Mouse (Mus musculus) macrophage (primary cell): ENCODE results near the gene Plscr3. TPM values are rescaled to one million over a fixed set of nuclear protein-coding genes. Genes with fewer than 3 reads are reported as not detected.
A peak's percentile ranks its signal among the peaks of the same experiment; 100 is the strongest.

Experiments used
- H3K27ac ChIP-seq: fragments of 350-480 bp; formaldehyde crosslinking; 2 replicates; pipeline ENCODE4 v1.9.0; 2021
- H3K36me3 ChIP-seq: fragments of 350-480 bp; formaldehyde crosslinking; 2 replicates; pipeline ENCODE4 v1.9.0; 2021; ENCODE audit errors: inconsistent target
- H3K4me3 ChIP-seq: fragments of 350-480 bp; formaldehyde crosslinking; 2 replicates; pipeline ENCODE4 v1.9.0; 2021; ENCODE audit errors: inconsistent target
- H3K79me2 ChIP-seq: fragments of 350-480 bp; formaldehyde crosslinking; 2 replicates; pipeline ENCODE4 v1.9.0; 2021; ENCODE audit errors: inconsistent target
- WGBS: methylation state at CpG from one replicate; pipeline ENCODE4 v1.1.7; 2026; ENCODE audit warnings: inconsistent platforms; ENCODE audit not compliant: missing documents; 5-methylcytosine and 5-hydroxymethylcytosine counted together
- polyA plus RNA-seq: library from polyadenylated mRNA; stranded (reverse); fragments of 250-400 nt; gene quantifications from 3 replicates; pipeline ENCODE4 v1.2.4, GENCODE M21; 2018; ENCODE audit warnings: inconsistent platforms

Plscr3 gene
- polyA plus RNA-seq, 1 experiment from 2014 or later, result 23.8 TPM

DNA sequence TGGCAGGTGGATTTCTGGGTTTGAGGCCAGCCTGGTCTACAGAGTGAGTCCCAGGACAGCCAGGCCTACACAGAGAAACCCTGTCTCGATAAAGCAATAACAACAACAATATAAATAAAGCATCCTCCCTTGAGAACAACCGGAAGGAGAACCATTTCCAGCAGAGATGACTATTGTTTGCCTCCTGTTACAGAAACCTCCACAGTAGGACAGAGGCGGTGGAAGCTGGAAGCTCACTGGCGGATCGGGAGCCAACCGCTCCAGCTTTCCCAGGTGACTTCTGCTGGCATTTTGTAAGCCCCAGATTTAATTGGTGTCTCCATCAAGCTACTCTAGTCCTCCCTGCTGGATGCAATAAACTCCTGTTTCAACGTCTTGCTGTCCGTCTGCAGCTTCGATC, 19.4 kb downstream of the Plscr3 start:
- no peaks in the 10 kb centered on the region for H3K36me3 ChIP-seq
- H3K4me3 ChIP-seq, result no peak overlapping the region
- no peaks in the 10 kb centered on the region for H3K79me2 ChIP-seq
- H3K27ac ChIP-seq, result no peak overlapping the region
- WGBS, result 93% methylated on average over 9 of the region's 9 CpGs

DNA sequence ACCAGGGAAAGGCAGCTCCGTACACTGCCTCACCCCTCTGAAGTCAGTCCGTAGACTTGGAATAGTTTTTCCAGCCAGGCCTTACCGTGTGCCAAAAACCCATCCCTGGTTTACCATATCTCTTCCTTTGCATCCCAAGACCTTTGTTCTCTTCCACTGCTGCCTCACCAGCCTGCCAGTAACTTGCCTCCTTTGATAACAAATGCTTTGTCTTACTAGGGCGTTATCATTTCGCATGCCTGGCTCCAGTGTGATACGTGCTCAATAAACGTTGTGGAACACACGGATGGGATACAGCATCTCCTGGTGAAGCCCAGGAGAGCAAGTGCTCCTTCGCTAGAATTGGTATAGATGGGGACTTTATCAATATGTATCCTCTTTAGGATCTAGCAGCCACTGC, 21.2 kb downstream of the Plscr3 start:
- H3K36me3 ChIP-seq, result no peaks in the 10 kb centered on the region
- H3K4me3 ChIP-seq, result no peak overlapping the region
- 87% methylated on average over 9 of the region's 9 CpGs for WGBS
- no peak overlapping the region for H3K27ac ChIP-seq
- H3K79me2 ChIP-seq, result no peaks in the 10 kb centered on the region

DNA sequence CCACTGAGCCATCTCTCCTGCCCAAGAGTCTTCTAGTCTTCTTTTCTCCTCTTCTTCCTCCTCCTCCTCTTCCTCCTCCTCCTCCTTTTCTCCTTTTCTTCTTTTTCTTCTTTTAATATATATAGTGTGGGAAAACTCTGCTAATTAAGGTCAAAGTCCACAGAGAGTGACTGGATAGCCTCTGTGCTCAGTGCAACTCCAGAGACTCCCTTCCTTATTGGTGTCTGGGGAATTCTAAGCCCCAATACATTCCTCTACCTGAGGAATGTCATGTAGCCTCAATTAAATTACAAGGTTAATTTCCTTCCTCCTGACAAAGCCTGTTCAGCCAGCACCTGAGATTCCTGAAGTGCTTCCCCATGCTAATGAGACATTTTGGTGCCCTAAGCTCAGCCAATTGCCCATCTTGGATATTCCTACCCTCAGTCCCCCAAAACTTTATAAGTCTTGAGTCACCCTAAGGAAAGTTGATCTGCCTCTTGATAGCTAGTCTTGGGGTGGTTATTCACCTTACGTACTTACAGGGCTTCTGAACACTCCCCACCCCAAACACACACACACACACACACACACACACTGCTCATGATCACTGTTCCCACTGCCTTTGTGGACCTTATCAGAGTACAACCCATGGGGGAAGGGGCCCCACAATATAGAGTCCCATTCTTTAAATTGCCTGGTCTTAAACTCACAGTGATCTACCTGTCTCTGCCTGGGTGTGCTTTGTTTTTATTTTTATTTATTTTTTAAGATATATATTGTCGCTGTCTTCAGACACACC, 24.3 kb downstream of the Plscr3 start:
- H3K4me3 ChIP-seq, result no peak overlapping the region

DNA sequence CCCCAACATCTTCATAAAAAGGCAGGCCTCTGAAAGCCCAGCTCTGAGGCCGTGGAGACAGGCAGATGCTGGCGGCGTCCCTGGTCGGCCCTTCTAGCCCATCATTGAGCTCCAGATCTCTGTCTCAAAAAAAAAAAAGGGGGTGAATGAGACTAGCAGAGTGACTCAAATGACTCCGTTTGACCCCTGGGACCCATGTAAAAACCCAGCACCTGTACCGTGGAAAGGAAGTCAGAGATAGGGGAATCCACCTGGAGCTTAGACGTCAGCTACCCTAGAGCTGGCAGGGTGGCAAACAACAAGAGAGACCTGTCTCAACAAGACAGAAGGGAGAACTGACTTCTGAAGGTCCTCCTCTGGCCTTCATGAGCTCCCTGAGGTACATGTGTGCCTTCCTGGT, 25.6 kb downstream of the Plscr3 start:
- H3K4me3 ChIP-seq, result no peak overlapping the region
- H3K79me2 ChIP-seq, result no peaks in the 10 kb centered on the region
- 89% methylated on average over 7 of the region's 7 CpGs for WGBS

More for the DNA sequence above, 24.3 kb downstream of the Plscr3 start:
- Histone ChIP-seq H3K36me3 (no peaks in the 10 kb centered on the region), H3K79me2 (no peaks in the 10 kb centered on the region), H3K27ac (no peak overlapping the region)
- 100% methylated on average over 2 of the region's 2 CpGs for WGBS

DNA sequence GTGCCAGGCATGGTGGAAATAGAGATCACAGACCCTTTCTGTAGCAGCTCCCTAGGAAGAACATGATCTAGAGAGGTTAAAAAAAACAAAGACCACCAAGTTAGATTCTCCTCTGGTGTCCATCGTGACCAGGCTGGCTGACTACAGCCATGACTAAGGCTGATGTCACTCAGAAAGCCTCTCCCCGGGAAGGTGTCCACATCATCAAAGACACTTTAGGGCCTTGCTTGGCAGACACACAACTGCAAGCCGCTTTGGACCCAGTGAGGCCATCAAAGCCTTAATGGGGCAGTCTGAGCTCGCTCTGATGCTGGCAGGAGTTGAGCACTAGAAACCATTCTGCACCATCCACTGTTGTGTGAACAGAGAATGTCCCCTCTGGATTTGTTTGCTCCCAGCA, 26.3 kb downstream of the Plscr3 start:
- Histone ChIP-seq H3K4me3 (no peak overlapping the region), H3K36me3 (no peaks in the 10 kb centered on the region), H3K27ac (no peak overlapping the region), H3K79me2 (no peaks in the 10 kb centered on the region)
- 81% methylated on average over 4 of the region's 4 CpGs for whole genome bisulfite sequencing

More for the DNA sequence above, 25.6 kb downstream of the Plscr3 start:
- no peak overlapping the region for H3K27ac ChIP-seq
- no peaks in the 10 kb centered on the region for H3K36me3 ChIP-seq

DNA sequence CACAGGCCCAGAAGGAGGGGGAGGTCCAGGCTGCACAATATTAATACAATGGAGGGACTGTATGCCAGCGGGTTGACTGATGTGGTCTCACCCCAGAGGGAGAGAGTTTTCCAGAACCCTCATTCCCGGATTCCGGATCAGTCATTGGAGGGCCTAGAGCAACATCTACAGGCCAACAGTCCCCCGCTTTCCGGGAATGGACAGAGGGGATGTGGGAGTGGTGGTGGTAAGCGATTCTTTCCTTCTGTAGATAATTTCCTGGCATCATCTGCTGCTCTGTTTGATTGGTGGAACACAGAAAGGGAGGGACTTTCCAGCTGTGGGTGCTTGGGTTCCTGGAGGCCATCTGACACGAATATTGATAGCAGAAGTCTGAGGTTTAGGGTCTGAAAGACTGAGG, 30.0 kb downstream of the Plscr3 start:
- Histone ChIP-seq H3K27ac (no peak overlapping the region), H3K4me3 (no peak overlapping the region), H3K79me2 (peaks cover 16% of the 10 kb centered on the region), H3K36me3 (no peaks in the 10 kb centered on the region)
- WGBS, result 57% methylated on average over 7 of the region's 7 CpGs

DNA sequence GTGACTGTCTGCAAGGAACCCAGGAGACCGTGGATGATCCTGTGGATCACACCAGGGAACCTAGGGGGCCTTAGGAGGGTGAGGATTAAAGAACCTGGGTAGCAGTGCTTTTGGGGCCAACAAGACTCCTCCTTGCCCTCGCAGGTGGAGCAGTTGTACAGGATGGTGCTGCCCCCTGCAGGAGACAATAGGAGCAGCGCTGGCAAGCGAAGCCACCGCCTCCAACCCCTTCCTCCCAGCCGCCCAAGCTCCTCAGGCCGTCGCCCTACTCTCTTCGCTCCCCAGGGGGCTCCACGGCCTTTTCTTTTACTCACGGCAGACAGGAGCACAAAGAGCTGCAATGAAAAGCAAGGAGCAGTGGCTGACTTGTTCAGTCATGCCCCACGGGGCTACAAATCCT, 30.7 kb downstream of the Plscr3 start:
- H3K79me2 ChIP-seq, result peaks cover 16% of the 10 kb centered on the region
- no peaks in the 10 kb centered on the region for H3K36me3 ChIP-seq
- H3K27ac ChIP-seq, result no peak overlapping the region
- H3K4me3 ChIP-seq, result no peak overlapping the region
- 10% methylated on average over 12 of the region's 12 CpGs for WGBS

DNA sequence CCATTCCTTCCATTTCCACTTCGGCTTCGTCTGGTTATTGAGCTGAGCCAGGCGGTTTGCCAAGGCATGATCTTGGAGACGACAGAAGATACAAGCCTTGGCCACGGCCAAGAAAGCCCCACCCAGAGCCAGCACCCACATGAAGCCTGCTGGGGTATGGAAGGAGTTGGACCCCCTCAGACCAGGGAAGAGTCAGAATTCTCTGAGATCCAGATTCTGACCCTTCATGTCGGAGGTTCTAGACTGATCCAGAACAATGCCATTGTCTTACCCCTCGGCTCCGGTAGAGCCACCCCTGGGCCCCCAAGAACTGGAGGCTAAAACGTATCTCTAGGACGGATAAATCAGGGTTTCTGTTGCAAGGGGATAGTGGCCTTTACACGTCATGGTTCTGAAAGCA, 31.7 kb downstream of the Plscr3 start, which contains the start of gene Tmem95:
Gene Tmem95 (minus strand): TSS at position 141 of the 400 bp plus-strand sequence.
- Histone ChIP-seq H3K27ac (no peak within 1 kb of the TSS), H3K4me3 (no peak within 1 kb of the TSS), H3K79me2 (peaks cover 16% of the 10 kb centered on the region), H3K36me3 (no peaks in the 10 kb centered on the region)
- 90% methylated on average over 11 of the region's 11 CpGs for WGBS

DNA sequence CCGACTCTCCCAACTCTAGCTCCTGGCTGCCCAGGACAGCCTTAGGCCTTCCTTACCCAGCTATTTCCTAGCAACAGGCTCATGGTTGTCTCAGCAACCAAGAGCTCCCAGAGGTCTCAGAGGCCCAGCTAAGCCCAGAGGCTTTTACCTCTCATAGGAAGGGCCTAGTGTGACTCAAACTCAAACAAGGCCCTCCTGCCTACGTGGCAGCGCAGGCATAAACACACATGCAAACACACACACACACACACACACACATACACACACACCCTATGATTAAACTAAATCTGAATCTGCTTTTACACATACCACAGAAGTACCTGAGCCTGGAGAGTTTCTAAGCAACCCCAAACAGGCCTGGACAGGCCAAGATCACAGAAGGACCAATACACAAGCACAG, 32.2 kb downstream of the Plscr3 start:
- H3K36me3 ChIP-seq, result no peaks in the 10 kb centered on the region
- H3K27ac ChIP-seq, result no peak overlapping the region
- no peak overlapping the region for H3K4me3 ChIP-seq
- WGBS, result 85% methylated on average over 1 of the region's 3 CpGs
- H3K79me2 ChIP-seq, result peaks cover 16% of the 10 kb centered on the region

DNA sequence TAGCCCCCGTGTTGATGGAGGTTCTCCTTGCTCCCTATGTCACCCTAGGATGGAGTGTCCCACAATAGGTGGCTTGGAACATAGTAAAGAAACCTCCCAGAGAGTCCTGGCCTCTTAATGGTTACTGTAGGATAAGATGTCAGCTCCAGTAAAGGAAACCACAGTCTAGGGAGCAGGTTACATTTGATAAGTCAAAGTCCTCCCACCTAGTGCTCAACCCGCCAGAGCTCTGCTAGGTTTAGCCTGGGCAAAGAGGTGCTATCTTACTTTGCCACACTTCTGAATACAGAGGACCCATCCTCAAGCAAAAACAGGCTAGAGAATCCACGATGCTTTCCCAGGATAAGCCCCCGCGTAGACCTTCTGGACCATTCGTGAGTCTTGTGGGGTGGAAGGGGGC, 32.8 kb downstream of the Plscr3 start:
- H3K79me2 ChIP-seq, result peaks cover 16% of the 10 kb centered on the region
- no peak overlapping the region for H3K27ac ChIP-seq
- H3K36me3 ChIP-seq, result no peaks in the 10 kb centered on the region
- WGBS, result 96% methylated on average over 6 of the region's 6 CpGs
- H3K4me3 ChIP-seq, result no peak overlapping the region

DNA sequence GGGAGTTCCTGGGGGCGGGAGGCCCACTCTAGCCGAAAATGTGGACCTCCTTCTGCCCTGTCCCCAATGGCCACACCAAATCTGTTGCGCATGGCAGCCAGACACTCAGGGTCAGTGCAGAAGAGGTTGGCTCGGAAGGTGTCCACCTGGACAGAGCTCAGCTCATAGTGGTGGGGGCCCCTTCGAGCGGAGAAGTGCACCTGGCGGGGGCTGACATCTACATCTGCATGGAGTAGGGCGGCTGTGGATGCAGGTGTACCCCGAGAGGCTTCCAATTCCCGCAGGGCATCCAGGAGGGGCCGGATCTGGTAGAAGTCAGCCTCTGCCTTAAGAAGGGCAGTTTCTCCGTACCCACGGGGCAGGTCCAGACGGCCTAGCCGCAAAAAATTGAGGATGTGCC, 33.5 kb downstream of the Plscr3 start:
- WGBS, result 91% methylated on average over 14 of the region's 15 CpGs
- no peak overlapping the region for H3K27ac ChIP-seq

DNA sequence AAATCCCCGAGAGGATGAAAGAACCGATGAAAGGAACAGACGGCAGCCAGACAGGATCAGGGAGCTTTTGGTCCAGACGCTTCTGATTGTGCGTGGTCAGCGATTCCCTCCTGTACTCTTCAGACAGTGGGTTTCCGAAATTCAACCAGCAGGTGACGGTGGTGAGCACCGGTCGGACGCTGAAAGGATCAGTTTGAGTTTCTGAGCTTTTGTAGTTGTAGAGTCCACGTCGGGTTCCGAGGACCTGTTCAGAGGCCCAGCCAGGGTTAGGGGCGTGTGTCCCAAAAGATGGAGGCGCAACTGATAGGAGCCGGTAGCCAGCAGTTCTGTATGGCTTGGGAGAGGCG, 34.3 kb downstream of the Plscr3 start:
- H3K4me3 ChIP-seq, result peak overlapping the region; percentile 69
- peaks cover 16% of the 10 kb centered on the region for H3K79me2 ChIP-seq
- H3K27ac ChIP-seq, result peak overlapping the region; percentile 61
- no peaks in the 10 kb centered on the region for H3K36me3 ChIP-seq
- 0% methylated on average over 18 of the region's 18 CpGs for WGBS

More for the DNA sequence above, 33.5 kb downstream of the Plscr3 start:
- H3K4me3 ChIP-seq, result no peak overlapping the region
- no peaks in the 10 kb centered on the region for H3K36me3 ChIP-seq
- peaks cover 16% of the 10 kb centered on the region for H3K79me2 ChIP-seq

DNA sequence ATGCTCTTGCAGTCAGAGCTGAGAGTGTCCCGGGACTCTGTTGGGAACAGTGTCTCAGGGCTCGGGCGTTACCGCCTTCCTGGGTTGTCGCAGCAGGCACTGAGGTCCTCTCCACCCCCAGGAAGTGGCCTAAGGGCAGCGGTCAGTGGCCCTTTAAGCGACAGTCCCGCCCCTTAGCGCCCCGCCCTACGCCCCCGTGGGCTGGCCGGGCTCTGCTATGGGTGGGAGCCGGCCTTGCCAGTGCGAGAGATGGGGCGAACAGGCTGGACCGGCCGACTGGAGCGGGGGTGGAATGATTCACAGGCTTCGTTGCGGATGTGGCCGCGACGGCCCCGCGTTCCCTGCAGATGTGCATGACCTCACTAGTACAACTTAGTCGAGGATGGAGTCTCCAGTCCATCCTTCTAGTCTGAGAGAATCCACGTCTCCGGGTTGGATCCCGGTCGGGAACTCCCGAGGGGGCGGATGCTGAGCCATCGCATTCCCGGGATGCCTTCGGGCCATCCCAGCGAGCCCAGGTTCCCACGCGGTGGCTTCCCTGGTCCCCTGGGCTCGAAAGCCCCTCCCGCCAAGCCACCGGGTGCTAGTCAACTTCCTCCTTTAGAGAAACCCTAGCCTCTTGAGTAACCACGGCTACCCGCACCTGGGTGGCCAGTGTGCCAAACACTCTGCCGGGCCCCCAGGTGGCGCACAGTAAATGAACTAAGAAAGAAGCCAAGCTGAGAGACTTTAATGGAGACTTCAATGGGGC, 34.9 kb downstream of the Plscr3 start, which contains the start of gene Kctd11:
Gene Kctd11 (minus strand): TSS at position 554 of the 751 bp plus-strand sequence.
- peak within 1 kb of the TSS; percentile 69 for H3K4me3 ChIP-seq
- H3K36me3 ChIP-seq, result no peaks in the 10 kb centered on the region
- peaks cover 16% of the 10 kb centered on the region for H3K79me2 ChIP-seq
- H3K27ac ChIP-seq, result peak within 1 kb of the TSS; percentile 61
- under 1% methylated on average over 46 of the region's 46 CpGs for WGBS

DNA sequence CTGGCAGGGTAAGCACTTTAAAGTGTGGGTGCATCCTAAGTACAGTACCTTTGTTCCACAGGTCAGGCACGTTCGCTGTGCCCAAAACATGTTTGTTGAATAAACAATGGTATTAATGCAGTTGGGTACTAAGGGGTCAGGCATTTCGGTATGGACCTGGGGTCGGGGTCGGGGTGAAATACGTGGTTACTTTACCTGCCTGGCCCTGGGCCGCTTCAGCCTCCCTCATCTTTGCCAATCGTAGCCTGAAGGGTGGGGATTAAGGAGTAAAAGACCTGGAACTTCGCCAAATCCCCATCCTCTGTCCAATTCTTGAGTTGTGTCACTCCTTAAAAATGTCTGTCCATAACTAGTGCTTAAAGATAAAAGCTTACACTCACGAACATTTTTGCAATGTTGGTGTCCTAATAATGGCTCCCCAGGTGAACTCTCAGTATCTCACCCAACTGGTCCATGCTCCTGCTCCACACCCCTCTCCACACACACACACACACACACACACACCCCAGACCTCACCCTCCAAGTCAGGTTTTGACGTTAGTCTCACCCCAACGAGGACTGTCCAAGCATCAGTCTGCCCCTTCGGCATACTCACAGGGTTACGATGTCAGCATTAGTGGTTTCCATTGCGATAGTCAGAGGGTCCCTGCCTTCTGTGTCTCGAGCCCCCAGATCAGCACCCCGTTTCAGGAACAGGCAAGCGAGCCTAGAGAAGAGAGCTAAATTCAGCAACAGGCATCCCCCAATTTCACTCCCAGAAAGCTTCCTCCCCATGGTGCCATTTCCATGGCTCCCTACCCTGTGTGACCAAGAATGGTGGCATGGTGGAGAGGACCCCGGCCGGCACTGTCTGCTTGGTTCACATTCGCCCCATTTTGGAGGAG, 35.9 kb downstream of the Plscr3 start:
- 83% methylated on average over 20 of the region's 21 CpGs for WGBS
- Histone ChIP-seq H3K79me2 (peaks cover 16% of the 10 kb centered on the region), H3K4me3 (peak overlapping the region; percentile 69; the same call in 1 of the 2 replicates), H3K36me3 (no peaks in the 10 kb centered on the region), H3K27ac (no peak overlapping the region)
